Mouse (Mus musculus): ENCODE measurements at regions not wholly inside any gene's neighbourhood (a gene's known extent, or its start where the extent isn't known, plus 50 kb on each side); places are given as distances from the start of the nearest gene placed in this dataset.
"Not testable (repeated sequence)": the region's sequence is repeated elsewhere in the genome, so short reads cannot be mapped to it uniquely, and the experiment has no call there.

DNA sequence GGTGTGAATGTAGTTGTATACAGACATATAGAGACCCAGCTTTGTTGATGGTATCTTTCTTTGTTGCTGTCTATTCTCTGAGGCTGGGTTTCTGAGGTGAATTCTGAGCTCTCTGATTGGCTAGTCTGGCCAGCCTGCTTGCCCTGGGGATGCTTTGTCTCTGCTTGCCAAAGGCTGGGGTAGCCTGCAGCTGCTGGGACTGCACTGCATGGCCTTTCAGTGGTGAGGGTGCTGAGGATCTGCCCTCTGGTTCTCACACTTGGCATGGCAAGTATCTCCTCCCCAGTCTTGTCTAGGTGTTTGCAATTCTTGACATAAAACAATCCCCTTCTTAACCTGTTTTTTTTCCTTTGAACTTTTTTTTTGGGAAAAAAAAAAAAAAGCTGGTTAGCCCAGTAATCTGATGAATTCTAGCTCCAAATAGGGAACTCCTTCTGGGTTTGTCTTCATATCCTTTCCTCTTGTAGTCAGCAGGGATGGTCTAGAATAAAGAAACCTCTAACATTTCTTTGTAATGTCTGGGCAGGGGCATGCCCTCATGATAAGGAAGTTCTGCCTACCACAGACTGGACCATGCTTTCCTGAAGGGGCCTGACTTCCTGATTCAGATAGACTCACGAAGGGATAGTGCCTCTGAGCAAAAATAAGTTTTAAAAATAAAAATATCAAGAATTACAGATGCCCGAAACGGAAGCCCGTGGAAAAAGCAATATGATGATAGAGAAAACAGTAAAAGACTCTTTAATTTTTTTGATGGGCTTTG, 85.4 kb downstream of the Cxcr4 start:
- TF ChIP-seq POLR2A (IDR thresholded peaks at IDR 0.05; ENCODE audit: low read depth, low read length) (no peak), CTCF (IDR thresholded peaks at IDR 0.05; ENCODE audit: borderline replicate concordance, insufficient read depth, low read length) (no peak)
- Histone ChIP-seq H3K27ac (ENCODE audit: insufficient read depth, low read length) (no peak overlapping the region), H3K4me3 (ENCODE audit: insufficient read depth, low read length) (no peak overlapping the region), H3K4me1 (ENCODE audit: control insufficient read depth, insufficient read depth, low read length) (no peaks in the 10 kb centered on the region)

DNA sequence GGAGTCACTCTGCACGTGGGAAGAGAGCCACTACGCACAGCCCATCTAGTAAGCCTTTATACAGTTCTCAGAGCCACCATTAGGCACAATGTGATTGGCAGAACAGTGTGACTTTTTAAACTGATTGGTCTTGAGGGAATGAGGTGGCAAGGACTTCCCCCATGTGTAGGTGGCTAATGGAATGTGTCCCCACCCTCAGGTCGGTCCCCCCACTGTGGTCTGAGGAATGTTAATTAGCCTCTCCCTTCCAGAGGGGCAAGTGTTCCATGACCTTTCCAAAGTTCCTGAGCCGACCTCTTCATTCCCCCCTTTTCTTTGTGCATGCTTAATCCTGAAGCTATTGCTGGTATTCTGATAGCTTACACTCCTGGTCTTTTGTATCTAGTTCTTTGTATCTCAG, 87.2 kb upstream of the Dars start:
- no peaks in the 10 kb centered on the region for H3K4me1 ChIP-seq (ENCODE audit: control insufficient read depth, insufficient read depth, low read length)
- H3K27ac ChIP-seq (ENCODE audit: insufficient read depth, low read length) = no peak overlapping the region
- H3K4me3 ChIP-seq (ENCODE audit: insufficient read depth, low read length) = no peak overlapping the region
- no peak for TF ChIP-seq POLR2A (IDR thresholded peaks at IDR 0.05; ENCODE audit: low read depth, low read length)
- no peak for TF ChIP-seq CTCF (IDR thresholded peaks at IDR 0.05; ENCODE audit: borderline replicate concordance, insufficient read depth, low read length)

DNA sequence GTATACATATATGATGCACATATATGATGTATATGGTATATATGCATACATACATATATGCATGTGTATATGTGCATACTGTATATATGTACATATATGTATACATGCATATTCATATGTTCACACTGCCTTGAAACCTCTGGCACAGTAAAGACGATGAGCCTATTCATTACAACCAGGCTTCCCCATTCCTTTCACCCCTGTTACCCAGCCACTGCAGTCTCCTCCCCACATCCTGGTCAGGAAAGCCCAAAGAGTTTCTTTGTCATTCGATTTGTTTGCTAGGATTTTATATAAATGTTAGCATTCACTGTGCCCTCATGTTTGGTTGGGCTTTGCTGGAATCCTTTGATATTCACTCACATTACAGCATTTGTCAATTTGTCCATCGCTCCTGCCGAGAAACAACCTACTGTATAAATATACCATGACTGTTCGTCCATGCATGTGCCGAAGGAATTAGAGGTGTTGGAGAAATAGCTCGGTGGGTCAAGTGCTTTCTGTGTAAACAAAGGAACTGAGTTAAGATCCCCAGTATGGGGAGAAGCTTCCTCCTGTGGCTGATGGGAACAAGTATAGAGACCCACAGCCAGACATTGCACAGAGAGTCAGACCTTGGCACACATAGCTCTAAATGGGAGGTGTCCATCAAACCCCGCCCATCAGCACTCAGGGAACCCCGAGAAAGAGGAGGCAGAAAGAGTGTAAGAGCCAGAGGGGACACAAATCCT, 81.0 kb upstream of the Dars start:
- no peaks in the 10 kb centered on the region for H3K4me1 ChIP-seq (ENCODE audit: control insufficient read depth, insufficient read depth, low read length)
- no peak overlapping the region for H3K27ac ChIP-seq (ENCODE audit: insufficient read depth, low read length)
- TF ChIP-seq CTCF (IDR thresholded peaks at IDR 0.05; ENCODE audit: borderline replicate concordance, insufficient read depth, low read length) (no peak), POLR2A (IDR thresholded peaks at IDR 0.05; ENCODE audit: low read depth, low read length) (no peak)
- H3K4me3 ChIP-seq (ENCODE audit: insufficient read depth, low read length) = no peak overlapping the region

DNA sequence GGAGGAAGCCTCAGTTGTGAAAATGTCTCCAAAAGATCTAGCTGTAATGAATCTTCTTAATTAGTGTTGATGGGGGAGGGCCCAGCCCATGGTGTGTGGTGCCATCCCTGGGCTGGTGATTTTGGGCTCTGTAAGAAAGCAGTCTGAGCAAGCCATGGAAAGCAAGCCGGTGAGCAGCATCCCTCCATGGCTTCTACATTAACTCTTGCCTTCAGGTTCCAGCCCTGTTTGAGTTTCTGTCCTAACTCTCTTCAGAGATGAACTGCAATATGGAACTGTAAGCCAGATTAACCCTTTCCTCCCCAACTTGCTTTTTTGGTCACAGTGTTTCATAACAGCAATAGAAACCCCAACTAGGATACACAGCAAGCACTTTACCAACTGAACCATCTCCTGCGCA, 75.1 kb upstream of the Dars start:
- no peak for TF ChIP-seq POLR2A (IDR thresholded peaks at IDR 0.05; ENCODE audit: low read depth, low read length)
- no peak for TF ChIP-seq CTCF (IDR thresholded peaks at IDR 0.05; ENCODE audit: borderline replicate concordance, insufficient read depth, low read length)
- no peak overlapping the region for H3K4me3 ChIP-seq (ENCODE audit: insufficient read depth, low read length)
- no peaks in the 10 kb centered on the region for H3K4me1 ChIP-seq (ENCODE audit: control insufficient read depth, insufficient read depth, low read length)
- H3K27ac ChIP-seq (ENCODE audit: insufficient read depth, low read length) = no peak overlapping the region

DNA sequence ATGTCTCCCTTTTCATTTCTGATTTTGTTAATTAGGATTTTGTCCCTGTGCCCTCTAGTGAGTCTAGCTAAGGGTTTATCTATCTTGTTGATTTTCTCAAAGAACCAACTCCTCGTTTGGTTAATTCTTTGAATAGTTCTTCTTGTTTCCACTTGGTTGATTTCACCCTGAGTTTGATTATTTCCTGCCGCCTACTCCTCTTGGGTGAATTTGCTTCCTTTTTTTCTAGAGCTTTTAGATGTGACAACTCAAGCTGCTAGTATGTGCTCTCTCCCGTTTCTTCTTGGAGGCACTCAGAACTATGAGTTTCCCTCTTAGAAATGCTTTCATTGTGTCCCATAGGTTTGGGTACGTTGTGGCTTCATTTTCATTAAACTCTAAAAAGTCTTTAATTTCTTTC, 70.0 kb upstream of the Dars start:
- not testable (repeated sequence) for H3K4me1 ChIP-seq (ENCODE audit: control insufficient read depth, insufficient read depth, low read length); H3K27ac ChIP-seq (ENCODE audit: insufficient read depth, low read length); H3K4me3 ChIP-seq (ENCODE audit: insufficient read depth, low read length)

DNA sequence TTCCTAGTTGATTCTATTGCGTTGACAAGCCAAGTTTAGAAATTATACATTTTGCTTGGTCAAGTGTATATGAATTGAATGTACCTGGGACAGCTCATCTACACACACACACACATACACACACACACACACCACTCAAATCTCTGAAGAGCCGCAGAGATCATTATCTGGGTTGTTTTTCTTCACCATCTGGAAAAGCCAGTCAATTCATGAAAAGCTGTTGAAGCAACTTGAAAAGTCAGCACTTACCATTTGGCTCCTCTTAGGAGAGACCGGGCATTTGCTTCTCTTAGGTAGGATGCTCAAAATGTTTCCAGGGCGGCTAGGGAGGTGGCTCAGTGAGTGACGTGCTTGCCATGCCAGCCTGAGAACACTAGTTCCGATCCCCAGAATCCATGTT, 61.2 kb upstream of the Dars start:
- no peak for TF ChIP-seq CTCF (IDR thresholded peaks at IDR 0.05; ENCODE audit: borderline replicate concordance, insufficient read depth, low read length)
- TF ChIP-seq POLR2A (IDR thresholded peaks at IDR 0.05; ENCODE audit: low read depth, low read length) = no peak
- Histone ChIP-seq H3K4me1 (ENCODE audit: control insufficient read depth, insufficient read depth, low read length) (no peaks in the 10 kb centered on the region), H3K4me3 (ENCODE audit: insufficient read depth, low read length) (no peak overlapping the region), H3K27ac (ENCODE audit: insufficient read depth, low read length) (no peak overlapping the region)

DNA sequence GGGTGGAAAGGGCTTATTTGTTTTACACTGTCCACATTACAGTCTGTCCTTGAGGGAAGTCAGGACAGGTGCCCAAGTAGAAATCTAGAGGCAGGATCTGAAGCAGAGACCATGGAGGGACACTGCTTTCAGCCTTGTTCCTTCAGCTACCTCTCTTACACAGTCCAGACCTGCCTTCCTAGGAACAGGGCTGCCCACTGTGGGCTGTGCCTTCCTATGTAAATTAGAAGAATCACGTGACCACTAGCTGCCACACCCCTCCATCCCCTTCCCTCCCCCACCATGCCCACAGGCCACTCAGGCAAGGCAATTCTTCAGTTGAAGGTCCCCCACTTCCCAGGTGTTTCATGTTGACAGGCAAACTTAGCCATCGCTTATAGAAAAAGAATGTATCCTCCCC, 60.5 kb upstream of the Dars start:
- no peak overlapping the region for H3K4me3 ChIP-seq (ENCODE audit: insufficient read depth, low read length)
- peaks cover 4% of the 10 kb centered on the region; the same call in 1 of the 2 replicates for H3K4me1 ChIP-seq (ENCODE audit: control insufficient read depth, insufficient read depth, low read length)
- TF ChIP-seq CTCF (IDR thresholded peaks at IDR 0.05; ENCODE audit: borderline replicate concordance, insufficient read depth, low read length) (no peak), POLR2A (IDR thresholded peaks at IDR 0.05; ENCODE audit: low read depth, low read length) (no peak)
- H3K27ac ChIP-seq (ENCODE audit: insufficient read depth, low read length) = no peak overlapping the region

DNA sequence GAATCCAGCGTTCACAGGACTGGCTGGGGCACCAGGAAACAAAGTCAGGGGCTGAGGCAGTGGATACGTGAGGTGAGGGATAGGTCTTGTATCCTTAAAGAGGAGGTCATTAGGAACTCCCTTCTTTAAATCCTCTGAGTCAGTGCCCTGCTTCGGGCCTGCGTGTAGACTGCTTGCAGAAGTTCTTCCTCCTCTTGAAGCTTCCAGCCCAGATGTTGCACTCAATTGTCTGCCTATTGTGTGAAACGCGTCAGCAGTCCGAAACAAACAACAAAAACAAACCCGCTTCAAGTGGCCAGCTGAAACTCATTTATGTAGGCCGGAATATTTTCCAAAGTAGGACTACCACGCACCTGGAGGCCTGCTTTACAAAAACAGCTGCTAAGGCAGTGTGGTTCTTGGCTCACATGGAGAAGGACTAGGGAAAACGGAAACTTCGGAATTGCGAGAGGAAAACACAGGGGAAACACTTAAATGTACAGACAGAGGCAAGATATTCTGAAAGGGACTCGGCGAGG, 55.6 kb upstream of the Dars start:
- peak overlapping the region; percentile 58; the same call in 1 of the 2 replicates for H3K27ac ChIP-seq (ENCODE audit: insufficient read depth, low read length)
- H3K4me1 ChIP-seq (ENCODE audit: control insufficient read depth, insufficient read depth, low read length) = peaks cover 6% of the 10 kb centered on the region; the same call in 1 of the 2 replicates
- no peak overlapping the region for H3K4me3 ChIP-seq (ENCODE audit: insufficient read depth, low read length)
- TF ChIP-seq POLR2A (IDR thresholded peaks at IDR 0.05; ENCODE audit: low read depth, low read length) (no peak), CTCF (IDR thresholded peaks at IDR 0.05; ENCODE audit: borderline replicate concordance, insufficient read depth, low read length) (no peak)

DNA sequence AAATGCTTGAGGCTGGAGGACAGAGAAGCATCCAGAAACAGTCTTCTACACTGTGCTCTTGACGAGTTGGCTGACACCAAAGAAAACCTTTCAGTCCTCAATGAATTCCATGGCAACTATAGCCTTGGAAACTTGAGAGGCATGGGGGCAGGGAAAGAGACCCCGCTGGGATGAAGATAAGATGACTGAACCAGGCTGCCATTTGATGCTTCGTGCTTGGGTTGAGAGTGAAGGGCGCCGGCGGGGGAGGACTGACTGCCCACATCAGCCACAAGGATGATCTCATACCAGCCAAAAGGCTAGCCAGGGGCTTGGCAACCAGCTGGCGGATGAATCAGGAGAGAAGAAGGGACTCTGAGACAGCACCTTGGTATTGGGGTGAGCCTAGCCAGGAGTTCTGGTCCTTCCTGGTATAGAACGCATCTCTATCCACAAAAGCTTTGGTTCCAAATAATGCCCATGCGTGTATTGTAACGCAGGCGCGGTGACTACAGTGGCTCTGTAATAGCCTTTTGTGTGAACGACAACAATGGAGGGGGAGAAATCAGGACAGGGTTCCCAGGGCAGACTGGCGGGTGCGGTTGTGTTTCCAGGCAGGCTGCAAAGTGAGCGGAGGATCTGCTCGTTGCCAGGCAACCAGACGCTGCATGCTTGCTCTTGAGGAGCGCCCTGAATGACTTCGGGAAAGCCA, 55.0 kb upstream of the Dars start:
- Histone ChIP-seq H3K27ac (ENCODE audit: insufficient read depth, low read length) (peak overlapping the region; percentile 58; the same call in 1 of the 2 replicates), H3K4me3 (ENCODE audit: insufficient read depth, low read length) (peak overlapping the region; percentile 2; the same call in 1 of the 2 replicates), H3K4me1 (ENCODE audit: control insufficient read depth, insufficient read depth, low read length) (peaks cover 6% of the 10 kb centered on the region; the same call in 1 of the 2 replicates)
- TF ChIP-seq POLR2A (IDR thresholded peaks at IDR 0.05; ENCODE audit: low read depth, low read length) (no peak), CTCF (IDR thresholded peaks at IDR 0.05; ENCODE audit: borderline replicate concordance, insufficient read depth, low read length) (no peak)
